18 mouse cellular contexts compared by ENCODE assay signal in the genomic region with DNA sequence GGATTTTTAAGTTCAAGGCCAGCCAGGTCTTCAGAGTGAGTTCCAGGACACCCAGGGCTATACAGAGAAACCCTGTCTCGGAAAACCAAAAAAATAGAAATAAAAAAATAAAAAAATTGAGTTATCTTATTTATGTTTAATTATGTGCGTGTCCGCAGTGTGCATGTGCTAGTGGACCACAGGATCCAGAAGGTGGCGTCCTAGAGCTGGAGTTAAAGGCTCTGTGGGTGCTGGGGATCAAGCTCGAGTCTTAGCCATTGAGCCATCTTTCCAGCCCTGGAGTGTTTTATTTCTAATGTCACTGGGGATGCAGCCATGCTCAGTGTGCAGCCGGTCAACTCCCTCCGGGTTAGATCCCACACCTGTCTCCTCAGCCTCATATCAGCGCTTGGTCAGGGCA. TPM values are rescaled to one million over a fixed set of nuclear protein-coding genes. Genes with fewer than 3 reads are reported as not detected.
DNase-seq lines count a peak whose midpoint lies in the region; ATAC-seq lines count a peak whose summit lies in the region.
"Had no signal": no experiment of that assay in that cellular context is flagged by ENCODE, and none has a peak within 500 bp of the region (broad histone marks: within the 10 kb centered on the region; RNA-seq: fewer than 3 reads in every experiment).

No protein-coding gene starts in this region.

- no peak for DNase-seq in midbrain, embryonic 10.5 days (ENCODE audit: low spot score)
- peak; percentile 40 for DNase-seq in ES-CJ7 (ENCODE audit: low read depth, low spot score)
- no peak for DNase-seq in natural killer cell, adult 2 months (ENCODE audit: low spot score in 2 of 2)
- no peak for DNase-seq in urinary bladder, postnatal 4 days (ENCODE audit: low spot score in 2 of 2)
- DNase-seq: cerebellum, adult 11 months; right cerebral cortex, postnatal 14 days; thymus, adult 18-20 months had no signal

- H3K36me3 ChIP-seq in midbrain, embryonic 16.5 days (ENCODE audit: control insufficient read depth, insufficient read depth, low read length), result no peaks in the 10 kb centered on the region
- no peaks in the 10 kb centered on the region for H3K36me3 ChIP-seq in midbrain, embryonic 10.5 days
- H3K36me3 ChIP-seq in embryonic facial prominence, embryonic 12.5 days, result no peaks in the 10 kb centered on the region
- H3K36me3 ChIP-seq: embryonic facial prominence, embryonic 15.5 days; limb, embryonic 13.5 days; lung, embryonic 15.5 days; midbrain, embryonic 12.5 days; neural tube, embryonic 15.5 days had no signal

- no peaks in the 10 kb centered on the region for H3K4me1 ChIP-seq in midbrain, embryonic 16.5 days (ENCODE audit: control insufficient read depth, insufficient read depth, low read length)
- peaks cover 7% of the 10 kb centered on the region for H3K4me1 ChIP-seq in midbrain, embryonic 10.5 days
- peaks cover 56% of the 10 kb centered on the region for H3K4me1 ChIP-seq in embryonic facial prominence, embryonic 12.5 days
- H3K4me1 ChIP-seq: midbrain, embryonic 12.5 days had no signal

- no peaks in the 10 kb centered on the region for H3K27me3 ChIP-seq in midbrain, embryonic 16.5 days (ENCODE audit: control insufficient read depth, insufficient read depth, low read depth, low read length)
- H3K27me3 ChIP-seq in midbrain, embryonic 10.5 days (ENCODE audit: low read depth, poor library complexity, severe bottlenecking), result peaks cover 6% of the 10 kb centered on the region; the same call in 1 of the 2 replicates
- 0 out of 2 replicates have a peak, but pooled peaks cover 7% of the 10 kb centered on the region for H3K27me3 ChIP-seq in embryonic facial prominence, embryonic 12.5 days
- H3K27me3 ChIP-seq: CH12.LX; embryonic facial prominence, embryonic 15.5 days; lung, embryonic 15.5 days; neural tube, embryonic 15.5 days had no signal

- no peak overlapping the region for H3K4me2 ChIP-seq in midbrain, embryonic 16.5 days (ENCODE audit: low read length)
- peak overlapping the region; percentile 27; the same call in 1 of the 2 replicates for H3K4me2 ChIP-seq in embryonic facial prominence, embryonic 12.5 days (replicated peaks)
- H3K4me2 ChIP-seq: limb, embryonic 13.5 days had no signal

- H3K4me3 ChIP-seq in midbrain, embryonic 16.5 days (ENCODE audit: low read depth, low read length), result no peak overlapping the region
- no peak overlapping the region for H3K4me3 ChIP-seq in midbrain, embryonic 10.5 days
- no peak overlapping the region for H3K4me3 ChIP-seq in embryonic facial prominence, embryonic 12.5 days
- H3K4me3 ChIP-seq: limb, embryonic 13.5 days; lung, embryonic 15.5 days; midbrain, embryonic 12.5 days; neural tube, embryonic 15.5 days had no signal

- no peak overlapping the region for H3K9ac ChIP-seq in midbrain, embryonic 16.5 days (ENCODE audit: low read depth, low read length)
- no peak overlapping the region for H3K9ac ChIP-seq in embryonic facial prominence, embryonic 12.5 days
- H3K9ac ChIP-seq: embryonic facial prominence, embryonic 15.5 days; limb, embryonic 13.5 days; lung, embryonic 15.5 days; midbrain, embryonic 12.5 days; neural tube, embryonic 15.5 days had no signal

- H3K9me3 ChIP-seq in midbrain, embryonic 16.5 days (replicated peaks; ENCODE audit: control insufficient read depth, low read length, poor library complexity, severe bottlenecking), result no peaks in the 10 kb centered on the region
- H3K9me3 ChIP-seq in midbrain, embryonic 10.5 days (replicated peaks), result no peaks in the 10 kb centered on the region
- H3K9me3 ChIP-seq in embryonic facial prominence, embryonic 12.5 days, result no peaks in the 10 kb centered on the region
- H3K9me3 ChIP-seq: embryonic facial prominence, embryonic 15.5 days; lung, embryonic 15.5 days; midbrain, embryonic 12.5 days; neural tube, embryonic 15.5 days had no signal

- H3K27ac ChIP-seq in midbrain, embryonic 16.5 days (ENCODE audit: low read length), result no peak overlapping the region
- H3K27ac ChIP-seq in midbrain, embryonic 10.5 days (replicated peaks), result no peak overlapping the region
- no peak overlapping the region for H3K27ac ChIP-seq in embryonic facial prominence, embryonic 12.5 days
- H3K27ac ChIP-seq: embryonic facial prominence, embryonic 15.5 days; layer of hippocampus, adult 2 months; left cerebral cortex, adult 2 months; limb, embryonic 13.5 days; lung, embryonic 15.5 days; midbrain, embryonic 12.5 days; neural tube, embryonic 15.5 days had no signal

- ATAC-seq in midbrain, embryonic 16.5 days, result 0 out of 2 replicates have a peak, but pooled peaks have one; percentile 45
- ATAC-seq in embryonic facial prominence, embryonic 12.5 days (ENCODE audit: insufficient number of reproducible peaks, insufficient read depth, low FRiP score, low TSS enrichment), result 0 out of 2 replicates have a peak, but pooled peaks have one; percentile 48
- no peak for ATAC-seq in CD4-positive, CD25-positive, alpha-beta regulatory T cell, adult 4 months

- 87% methylated on average over 8 of the region's 8 CpGs for WGBS in midbrain, embryonic 16.5 days
- 88% methylated on average over 8 of the region's 8 CpGs for whole genome bisulfite sequencing in midbrain, embryonic 10.5 days
- 88% methylated on average over 8 of the region's 8 CpGs for WGBS in embryonic facial prominence, embryonic 12.5 days

RNA-seq across cellular contexts. Expression of a gene that starts 29.7 kb away (rescaled TPM):
- polyA plus RNA-seq in midbrain, embryonic 16.5 days (2015; fragmentation: Nextera tagmentation; extraction: Ambion mirVana), result 0.18 and 0.37 TPM in 2 replicates
- 1.6 and 1.8 TPM in 2 replicates for polyA plus RNA-seq in midbrain, embryonic 10.5 days (2016; fragmentation: Nextera tagmentation; extraction: Ambion mirVana)
- polyA plus RNA-seq in embryonic facial prominence, embryonic 12.5 days (2016; fragmentation: Nextera tagmentation; extraction: Ambion mirVana), result 15.2 and 16.0 TPM in 2 replicates
- under 1 TPM; 0.22 to 0.27 TPM for polyA plus RNA-seq in CD4-positive, CD25-positive, alpha-beta regulatory T cell, adult 4 months (2017; shearing (Covaris generic))
